Mouse (Mus musculus): ENCODE data around the gene Zzef1.

Zzef1 gene

GRCm38 (mm10) chr11:72807992-72808391 lies 12.0 kb downstream of the Zzef1 start:
- DNase-seq, result peak; percentile 42

GRCm38 (mm10) chr11:72813687-72814086 lies 17.7 kb downstream of the Zzef1 start:
- no peak for DNase-seq

GRCm38 (mm10) chr11:72814188-72814587 lies 18.2 kb downstream of the Zzef1 start:
- peak; percentile 18 for DNase-seq

- DNase-seq, result no peak
Measured at GRCm38 (mm10) chr11:72816859-72817258, 20.8 kb downstream of the Zzef1 start.

GRCm38 (mm10) chr11:72818067-72818466 lies 22.0 kb downstream of the Zzef1 start:
- no peak for DNase-seq

GRCm38 (mm10) chr11:72821041-72821440 lies 25.0 kb downstream of the Zzef1 start:
- DNase-seq, result no peak

GRCm38 (mm10) chr11:72829869-72830268 lies 33.8 kb downstream of the Zzef1 start:
- DNase-seq, result no peak

- no peak for DNase-seq
Measured at GRCm38 (mm10) chr11:72842731-72843130, 46.7 kb downstream of the Zzef1 start.

GRCm38 (mm10) chr11:72843576-72843975 lies 47.5 kb downstream of the Zzef1 start:
- DNase-seq, result peak; percentile 56

GRCm38 (mm10) chr11:72845526-72845925 lies 49.5 kb downstream of the Zzef1 start:
- no peak for DNase-seq

- no peak for DNase-seq
Measured at GRCm38 (mm10) chr11:72846685-72847084, 50.7 kb downstream of the Zzef1 start.

- no peak for DNase-seq
Measured at GRCm38 (mm10) chr11:72847831-72848628, 52.0 kb downstream of the Zzef1 start.

GRCm38 (mm10) chr11:72850419-72851131 lies 54.5 kb downstream of the Zzef1 start:
- no peak for DNase-seq

- DNase-seq, result no peak
Measured at GRCm38 (mm10) chr11:72851214-72851613, 55.2 kb downstream of the Zzef1 start.

GRCm38 (mm10) chr11:72852122-72852521 lies 56.1 kb downstream of the Zzef1 start:
- DNase-seq, result no peak

GRCm38 (mm10) chr11:72853086-72853485 lies 57.1 kb downstream of the Zzef1 start:
- no peak for DNase-seq

GRCm38 (mm10) chr11:72854251-72854650 lies 58.2 kb downstream of the Zzef1 start:
- no peak for DNase-seq

GRCm38 (mm10) chr11:72856764-72857163 lies 60.7 kb downstream of the Zzef1 start:
- DNase-seq, result no peak

- no peak for DNase-seq
Measured at GRCm38 (mm10) chr11:72861236-72861635, 65.2 kb downstream of the Zzef1 start.

- DNase-seq, result no peak
Measured at GRCm38 (mm10) chr11:72866446-72866845, 70.4 kb downstream of the Zzef1 start.

- no peak for DNase-seq
Measured at GRCm38 (mm10) chr11:72872061-72872460, 76.0 kb downstream of the Zzef1 start.

GRCm38 (mm10) chr11:72892623-72893022 lies 96.6 kb downstream of the Zzef1 start:
- no peak for DNase-seq

GRCm38 (mm10) chr11:72908391-72908790 lies 112.4 kb downstream of the Zzef1 start:
- no peak for DNase-seq

GRCm38 (mm10) chr11:72917299-72917996 lies 121.4 kb downstream of the Zzef1 start:
- DNase-seq, result peak; percentile 77

Measured in lung, postnatal 36 days (tissue).